Mouse (Mus musculus): ENCODE data around the gene Ints7. TPM values are rescaled to one million over a fixed set of nuclear protein-coding genes. Genes with fewer than 3 reads are reported as not detected.

The Ints7 gene
- total and polyA plus RNA-seq, 2 experiments = 9.5 to 10.9 TPM

- TF ChIP-seq POLR2A (IDR thresholded peaks at IDR 0.05; ENCODE audit: extremely low read depth, insufficient read depth, low read length) (no peak), CTCF (IDR thresholded peaks at IDR 0.05; ENCODE audit: low read depth, low read length) (no peak)
- no peak for DNase-seq (ENCODE audit: extremely low read depth, low read depth, low spot score)
- Histone ChIP-seq H3K4me1 (ENCODE audit: control insufficient read depth, insufficient read depth, low read length) (peaks cover 11% of the 10 kb centered on the region), H3K27me3 (ENCODE audit: control insufficient read depth, insufficient read depth, low read length) (no peaks in the 10 kb centered on the region), H3K27ac (replicated peaks; ENCODE audit: insufficient read depth, low read depth, low read length) (no peak overlapping the region), H3K36me3 (ENCODE audit: control insufficient read depth, insufficient read depth, low read length) (no peaks in the 10 kb centered on the region), H3K9ac (ENCODE audit: low read depth, low read length) (no peak overlapping the region), H3K79me2 (ENCODE audit: control insufficient read depth, insufficient read depth, low read length) (no peaks in the 10 kb centered on the region), H3K4me3 (ENCODE audit: insufficient read depth, low read depth, low read length) (no peak overlapping the region)
- WGBS = 92% methylated on average over 2 of the region's 2 CpGs
Observed at GRCm38 (mm10) chr1:191634116-191634515, 58.7 kb downstream of the Ints7 start.

GRCm38 (mm10) chr1:191638404-191638803, 63.0 kb downstream of the Ints7 start:
- 92% methylated on average over 2 of the region's 2 CpGs for WGBS
- no peak for TF ChIP-seq CTCF (IDR thresholded peaks at IDR 0.05; ENCODE audit: low read depth, low read length)
- TF ChIP-seq POLR2A (IDR thresholded peaks at IDR 0.05; ENCODE audit: extremely low read depth, insufficient read depth, low read length) = no peak
- no peaks in the 10 kb centered on the region for H3K79me2 ChIP-seq (ENCODE audit: control insufficient read depth, insufficient read depth, low read length)
- no peaks in the 10 kb centered on the region for H3K27me3 ChIP-seq (ENCODE audit: control insufficient read depth, insufficient read depth, low read length)
- no peaks in the 10 kb centered on the region for H3K36me3 ChIP-seq (ENCODE audit: control insufficient read depth, insufficient read depth, low read length)
- H3K4me3 ChIP-seq (ENCODE audit: insufficient read depth, low read depth, low read length) = no peak overlapping the region
- H3K9ac ChIP-seq (ENCODE audit: low read depth, low read length) = no peak overlapping the region
- no peak for DNase-seq (ENCODE audit: extremely low read depth, low read depth, low spot score)
- peaks cover 17% of the 10 kb centered on the region for H3K4me1 ChIP-seq (ENCODE audit: control insufficient read depth, insufficient read depth, low read length)
- H3K27ac ChIP-seq (replicated peaks; ENCODE audit: insufficient read depth, low read depth, low read length) = no peak overlapping the region

- Histone ChIP-seq H3K27me3 (ENCODE audit: control insufficient read depth, insufficient read depth, low read length) (no peaks in the 10 kb centered on the region), H3K27ac (replicated peaks; ENCODE audit: insufficient read depth, low read depth, low read length) (peak overlapping the region; percentile 89), H3K4me1 (ENCODE audit: control insufficient read depth, insufficient read depth, low read length) (peaks cover 17% of the 10 kb centered on the region), H3K4me3 (ENCODE audit: insufficient read depth, low read depth, low read length) (no peak overlapping the region), H3K36me3 (ENCODE audit: control insufficient read depth, insufficient read depth, low read length) (no peaks in the 10 kb centered on the region), H3K9ac (ENCODE audit: low read depth, low read length) (0 out of 2 replicates have a peak overlapping the region, but pooled peaks have one; percentile 31), H3K79me2 (ENCODE audit: control insufficient read depth, insufficient read depth, low read length) (no peaks in the 10 kb centered on the region)
- 30% methylated on average over 3 of the region's 3 CpGs for WGBS
- no peak for TF ChIP-seq CTCF (IDR thresholded peaks at IDR 0.05; ENCODE audit: low read depth, low read length)
- TF ChIP-seq POLR2A (IDR thresholded peaks at IDR 0.05; ENCODE audit: extremely low read depth, insufficient read depth, low read length) = no peak
- DNase-seq (ENCODE audit: extremely low read depth, low read depth, low spot score) = peak; percentile 48
Observed at GRCm38 (mm10) chr1:191639200-191639807, 63.9 kb downstream of the Ints7 start.

- Histone ChIP-seq H3K4me1 (ENCODE audit: control insufficient read depth, insufficient read depth, low read length) (peaks cover 17% of the 10 kb centered on the region), H3K36me3 (ENCODE audit: control insufficient read depth, insufficient read depth, low read length) (no peaks in the 10 kb centered on the region), H3K27ac (replicated peaks; ENCODE audit: insufficient read depth, low read depth, low read length) (peak overlapping the region; percentile 91), H3K9ac (ENCODE audit: low read depth, low read length) (peak overlapping the region; percentile 3; the same call in 1 of the 2 replicates), H3K27me3 (ENCODE audit: control insufficient read depth, insufficient read depth, low read length) (no peaks in the 10 kb centered on the region), H3K79me2 (ENCODE audit: control insufficient read depth, insufficient read depth, low read length) (no peaks in the 10 kb centered on the region), H3K4me3 (ENCODE audit: insufficient read depth, low read depth, low read length) (no peak overlapping the region)
- DNase-seq (ENCODE audit: extremely low read depth, low read depth, low spot score) = peak; percentile 98
- TF ChIP-seq POLR2A (IDR thresholded peaks at IDR 0.05; ENCODE audit: extremely low read depth, insufficient read depth, low read length) = no peak
- no peak for TF ChIP-seq CTCF (IDR thresholded peaks at IDR 0.05; ENCODE audit: low read depth, low read length)
- 19% methylated on average over 2 of the region's 2 CpGs for WGBS
Observed at GRCm38 (mm10) chr1:191640146-191640545, 64.7 kb downstream of the Ints7 start.

GRCm38 (mm10) chr1:191640848-191641247, 65.4 kb downstream of the Ints7 start:
- Histone ChIP-seq H3K36me3 (ENCODE audit: control insufficient read depth, insufficient read depth, low read length) (no peaks in the 10 kb centered on the region), H3K9ac (ENCODE audit: low read depth, low read length) (peak overlapping the region; percentile 3; the same call in 1 of the 2 replicates), H3K27ac (replicated peaks; ENCODE audit: insufficient read depth, low read depth, low read length) (peak overlapping the region; percentile 91), H3K4me3 (ENCODE audit: insufficient read depth, low read depth, low read length) (no peak overlapping the region), H3K27me3 (ENCODE audit: control insufficient read depth, insufficient read depth, low read length) (no peaks in the 10 kb centered on the region), H3K79me2 (ENCODE audit: control insufficient read depth, insufficient read depth, low read length) (no peaks in the 10 kb centered on the region), H3K4me1 (ENCODE audit: control insufficient read depth, insufficient read depth, low read length) (peaks cover 17% of the 10 kb centered on the region)
- peak; percentile 26 for DNase-seq (ENCODE audit: extremely low read depth, low read depth, low spot score)
- 46% methylated on average over 3 of the region's 3 CpGs for WGBS
- no peak for TF ChIP-seq POLR2A (IDR thresholded peaks at IDR 0.05; ENCODE audit: extremely low read depth, insufficient read depth, low read length)
- no peak for TF ChIP-seq CTCF (IDR thresholded peaks at IDR 0.05; ENCODE audit: low read depth, low read length)

- H3K79me2 ChIP-seq (ENCODE audit: control insufficient read depth, insufficient read depth, low read length) = no peaks in the 10 kb centered on the region
- peak overlapping the region; percentile 84 for H3K27ac ChIP-seq (replicated peaks; ENCODE audit: insufficient read depth, low read depth, low read length)
- H3K4me1 ChIP-seq (ENCODE audit: control insufficient read depth, insufficient read depth, low read length) = peaks cover 17% of the 10 kb centered on the region
- H3K27me3 ChIP-seq (ENCODE audit: control insufficient read depth, insufficient read depth, low read length) = no peaks in the 10 kb centered on the region
- peak overlapping the region; percentile 67 for H3K9ac ChIP-seq (ENCODE audit: low read depth, low read length)
- TF ChIP-seq CTCF (IDR thresholded peaks at IDR 0.05; ENCODE audit: low read depth, low read length) = 0 out of 2 replicates have a peak, but pooled peaks have one; percentile 18
- TF ChIP-seq POLR2A (IDR thresholded peaks at IDR 0.05; ENCODE audit: extremely low read depth, insufficient read depth, low read length) = no peak
- H3K36me3 ChIP-seq (ENCODE audit: control insufficient read depth, insufficient read depth, low read length) = no peaks in the 10 kb centered on the region
- 10% methylated on average over 2 of the region's 2 CpGs for WGBS
- DNase-seq (ENCODE audit: extremely low read depth, low read depth, low spot score) = peak; percentile 99
- no peak overlapping the region for H3K4me3 ChIP-seq (ENCODE audit: insufficient read depth, low read depth, low read length)
Observed at GRCm38 (mm10) chr1:191641438-191641837, 66.0 kb downstream of the Ints7 start.

Data from liver, adult 2 months (tissue).